Mouse (Mus musculus): ENCODE data around the gene Gramd4. TPM values are rescaled to one million over a fixed set of nuclear protein-coding genes. Genes with fewer than 3 reads are reported as not detected.

Gene Gramd4
- polyA plus RNA-seq, 1 experiment from 2014 or later = 6.4 TPM

DNA sequence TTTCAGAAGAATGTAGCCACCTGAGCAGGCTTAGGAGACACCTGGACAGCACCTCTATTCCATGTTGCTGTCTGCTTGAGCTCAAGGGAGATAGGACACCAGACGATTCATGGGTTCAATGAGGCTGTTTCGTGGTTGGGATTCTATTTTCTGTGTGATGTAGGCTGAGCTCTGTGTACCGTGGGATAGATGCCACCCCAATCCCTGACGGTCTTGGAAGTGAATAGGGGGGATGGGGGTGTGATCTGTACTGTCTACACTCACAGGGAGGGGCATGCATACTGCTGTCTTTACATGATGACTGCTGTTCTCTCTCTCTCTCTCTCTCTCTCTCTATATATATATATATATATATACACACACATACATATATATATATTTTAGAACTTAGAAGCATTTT, 7.9 kb downstream of the Gramd4 start:
- no peaks in the 10 kb centered on the region; the same call in 1 of the 2 replicates for H3K36me3 ChIP-seq (ENCODE audit: control insufficient read depth, insufficient read depth)
- 83% methylated on average over 4 of the region's 4 CpGs for WGBS
- no peaks in the 10 kb centered on the region for H3K27me3 ChIP-seq (replicated peaks; ENCODE audit: control insufficient read depth, insufficient read depth, low read length)
- no peak for ATAC-seq
- H3K4me2 ChIP-seq (replicated peaks; ENCODE audit: low read depth) = no peak overlapping the region
- H3K4me3 ChIP-seq (ENCODE audit: low read depth, low read length) = no peak overlapping the region
- no peak overlapping the region for H3K9ac ChIP-seq (ENCODE audit: low read depth, low read length)
- no peak overlapping the region for H3K27ac ChIP-seq (ENCODE audit: low read depth, low read length)
- peaks cover 13% of the 10 kb centered on the region for H3K4me1 ChIP-seq (replicated peaks; ENCODE audit: control insufficient read depth, insufficient read depth, low read length)
- no peaks in the 10 kb centered on the region for H3K9me3 ChIP-seq (ENCODE audit: control insufficient read depth)
- no peak for TF ChIP-seq CTCF (IDR thresholded peaks at IDR 0.05; ENCODE audit: low read depth)

DNA sequence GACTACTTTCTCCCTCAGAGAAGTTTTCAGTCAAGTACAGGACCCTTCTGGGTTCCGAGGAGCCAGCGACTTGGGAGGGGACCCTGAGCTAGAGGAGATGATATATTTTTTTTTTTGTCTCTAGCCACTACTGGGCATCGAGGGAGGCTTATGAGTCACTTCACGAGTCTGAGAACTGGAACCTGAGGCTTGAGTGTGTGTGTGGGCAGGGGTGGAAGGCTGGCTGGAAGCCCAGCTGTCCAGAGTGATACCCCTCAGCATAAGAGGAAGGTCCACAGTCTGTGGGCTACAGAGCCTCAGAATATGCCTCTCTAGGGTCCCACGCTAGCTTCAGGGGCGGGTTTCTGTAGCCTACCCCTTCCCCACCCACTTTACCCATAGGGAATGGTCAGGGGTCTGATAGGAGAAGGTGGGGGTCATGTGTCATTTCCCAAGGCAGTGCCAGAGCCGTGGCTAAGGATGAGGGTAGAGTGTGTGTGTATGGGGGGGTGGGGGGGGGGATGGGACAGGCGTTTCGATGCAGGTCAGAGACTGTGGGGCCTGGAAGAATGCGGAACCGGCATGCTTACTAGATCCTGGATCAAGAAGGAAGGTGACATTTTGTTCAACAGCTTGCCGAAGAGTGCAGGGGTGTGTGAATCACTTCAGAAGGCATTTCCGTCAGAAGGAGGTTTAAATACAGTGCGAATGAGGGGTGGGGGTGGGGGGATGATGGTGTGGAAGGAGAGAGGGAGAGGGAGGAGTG, 9.5 kb downstream of the Gramd4 start:
- no peak overlapping the region; the same call in 1 of the 2 replicates for H3K4me2 ChIP-seq (replicated peaks; ENCODE audit: low read depth)
- no peak overlapping the region for H3K27ac ChIP-seq (ENCODE audit: low read depth, low read length)

DNA sequence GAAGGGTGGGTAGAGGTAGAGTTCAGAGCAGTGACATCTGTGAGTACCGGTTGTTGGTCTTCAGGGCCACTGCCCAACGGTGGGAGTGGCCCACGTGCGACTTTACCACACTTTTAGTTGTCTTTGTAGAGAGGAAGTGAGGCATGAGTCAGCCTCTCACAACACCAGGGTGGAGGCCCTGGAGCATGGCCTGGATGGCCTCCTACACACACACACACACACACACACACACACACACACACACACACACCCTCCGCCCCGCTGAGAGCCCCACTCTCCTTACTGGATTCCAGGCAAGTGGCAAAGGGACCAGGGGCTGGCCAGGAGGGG, 10.1 kb downstream of the Gramd4 start:
- Histone ChIP-seq H3K9me3 (ENCODE audit: control insufficient read depth) (no peaks in the 10 kb centered on the region), H3K4me3 (ENCODE audit: low read depth, low read length) (no peak overlapping the region), H3K36me3 (ENCODE audit: control insufficient read depth, insufficient read depth) (no peaks in the 10 kb centered on the region; the same call in 1 of the 2 replicates), H3K9ac (ENCODE audit: low read depth, low read length) (no peak overlapping the region), H3K27me3 (replicated peaks; ENCODE audit: control insufficient read depth, insufficient read depth, low read length) (no peaks in the 10 kb centered on the region), H3K4me2 (replicated peaks; ENCODE audit: low read depth) (no peak overlapping the region; the same call in 1 of the 2 replicates), H3K4me1 (replicated peaks; ENCODE audit: control insufficient read depth, insufficient read depth, low read length) (peaks cover 3% of the 10 kb centered on the region; the same call in 1 of the 2 replicates), H3K27ac (ENCODE audit: low read depth, low read length) (no peak overlapping the region)
- ATAC-seq = peak; percentile 55
- TF ChIP-seq CTCF (IDR thresholded peaks at IDR 0.05; ENCODE audit: low read depth) = no peak
- 13% methylated on average over 4 of the region's 6 CpGs for WGBS

More for the DNA sequence above, 9.5 kb downstream of the Gramd4 start:
- peak; percentile 5; the same call in 1 of the 2 replicates for ATAC-seq
- no peak overlapping the region for H3K4me3 ChIP-seq (ENCODE audit: low read depth, low read length)
- H3K4me1 ChIP-seq (replicated peaks; ENCODE audit: control insufficient read depth, insufficient read depth, low read length) = peaks cover 3% of the 10 kb centered on the region; the same call in 1 of the 2 replicates
- no peak for TF ChIP-seq CTCF (IDR thresholded peaks at IDR 0.05; ENCODE audit: low read depth)
- no peaks in the 10 kb centered on the region; the same call in 1 of the 2 replicates for H3K36me3 ChIP-seq (ENCODE audit: control insufficient read depth, insufficient read depth)
- no peak overlapping the region for H3K9ac ChIP-seq (ENCODE audit: low read depth, low read length)
- H3K27me3 ChIP-seq (replicated peaks; ENCODE audit: control insufficient read depth, insufficient read depth, low read length) = no peaks in the 10 kb centered on the region
- WGBS = 60% methylated on average over 14 of the region's 14 CpGs
- no peaks in the 10 kb centered on the region for H3K9me3 ChIP-seq (ENCODE audit: control insufficient read depth)

DNA sequence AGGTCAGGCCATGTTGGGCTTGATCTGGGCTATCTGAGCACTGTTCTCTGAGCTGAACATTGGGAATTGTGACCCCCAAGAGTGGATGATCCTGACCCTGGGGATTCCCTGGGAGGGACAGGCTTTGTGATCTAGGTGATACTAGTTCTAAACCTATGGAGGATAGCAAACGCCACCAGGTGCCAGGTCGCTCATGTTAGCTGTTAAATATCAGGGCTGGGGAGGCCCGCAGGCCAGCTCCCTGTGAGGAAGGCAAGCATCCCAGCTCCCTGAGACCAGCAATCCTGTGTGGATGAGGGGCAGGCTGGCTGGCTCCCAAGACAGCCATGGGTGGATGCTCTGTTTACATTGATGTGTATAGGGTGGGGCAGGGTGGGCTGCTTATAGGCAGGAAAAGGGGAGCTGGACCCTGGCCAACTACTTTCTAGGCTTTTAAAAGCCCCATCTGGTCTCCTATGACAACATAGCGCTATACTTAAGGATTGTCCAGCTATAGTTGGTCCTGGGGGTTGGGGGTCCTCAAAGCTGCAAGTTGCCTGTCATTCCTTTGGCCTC, 10.5 kb downstream of the Gramd4 start:
- no peak overlapping the region for H3K9ac ChIP-seq (ENCODE audit: low read depth, low read length)
- no peak overlapping the region; the same call in 1 of the 2 replicates for H3K4me2 ChIP-seq (replicated peaks; ENCODE audit: low read depth)
- TF ChIP-seq CTCF (IDR thresholded peaks at IDR 0.05; ENCODE audit: low read depth) = no peak
- no peaks in the 10 kb centered on the region for H3K9me3 ChIP-seq (ENCODE audit: control insufficient read depth)
- no peak for ATAC-seq
- no peaks in the 10 kb centered on the region; the same call in 1 of the 2 replicates for H3K36me3 ChIP-seq (ENCODE audit: control insufficient read depth, insufficient read depth)
- H3K27ac ChIP-seq (ENCODE audit: low read depth, low read length) = no peak overlapping the region
- no peaks in the 10 kb centered on the region for H3K27me3 ChIP-seq (replicated peaks; ENCODE audit: control insufficient read depth, insufficient read depth, low read length)
- peaks cover 3% of the 10 kb centered on the region; the same call in 1 of the 2 replicates for H3K4me1 ChIP-seq (replicated peaks; ENCODE audit: control insufficient read depth, insufficient read depth, low read length)
- WGBS = 59% methylated on average over 4 of the region's 4 CpGs
- no peak overlapping the region for H3K4me3 ChIP-seq (ENCODE audit: low read depth, low read length)

GRCm38 (mm10) chr15:86069011-86069791, 11.7 kb downstream of the Gramd4 start:
- no peak for ATAC-seq
- WGBS = 84% methylated on average over 10 of the region's 10 CpGs
- TF ChIP-seq CTCF (IDR thresholded peaks at IDR 0.05; ENCODE audit: low read depth) = no peak
- Histone ChIP-seq H3K9ac (ENCODE audit: low read depth, low read length) (no peak overlapping the region), H3K9me3 (ENCODE audit: control insufficient read depth) (no peaks in the 10 kb centered on the region), H3K36me3 (ENCODE audit: control insufficient read depth, insufficient read depth) (no peaks in the 10 kb centered on the region; the same call in 1 of the 2 replicates), H3K4me3 (ENCODE audit: low read depth, low read length) (no peak overlapping the region), H3K4me2 (replicated peaks; ENCODE audit: low read depth) (no peak overlapping the region), H3K27me3 (replicated peaks; ENCODE audit: control insufficient read depth, insufficient read depth, low read length) (no peaks in the 10 kb centered on the region), H3K4me1 (replicated peaks; ENCODE audit: control insufficient read depth, insufficient read depth, low read length) (peaks cover 3% of the 10 kb centered on the region; the same call in 1 of the 2 replicates), H3K27ac (ENCODE audit: low read depth, low read length) (no peak overlapping the region)

DNA sequence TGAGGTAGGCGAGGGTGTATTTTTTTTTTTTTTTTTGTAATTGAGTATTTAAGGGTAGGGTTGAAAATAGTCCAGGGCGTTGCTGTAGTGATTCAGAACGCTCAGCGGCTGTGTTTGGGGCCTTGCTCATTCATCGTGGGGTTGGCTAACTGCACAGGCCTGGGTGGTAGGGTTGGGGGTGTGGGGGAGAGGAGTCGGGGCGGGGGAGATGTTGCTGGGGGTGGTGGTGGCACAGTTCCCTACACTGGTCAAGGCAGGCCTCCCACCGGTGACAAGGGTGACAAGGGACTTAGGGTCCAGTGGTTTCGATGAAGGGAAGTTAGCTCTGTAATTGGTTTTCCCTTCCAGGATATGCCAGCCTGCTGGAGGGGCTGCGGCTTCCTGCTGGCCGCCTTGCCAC, 12.9 kb downstream of the Gramd4 start:
- no peaks in the 10 kb centered on the region for H3K9me3 ChIP-seq (ENCODE audit: control insufficient read depth)
- H3K27me3 ChIP-seq (replicated peaks; ENCODE audit: control insufficient read depth, insufficient read depth, low read length) = no peaks in the 10 kb centered on the region
- ATAC-seq = no peak
- H3K9ac ChIP-seq (ENCODE audit: low read depth, low read length) = no peak overlapping the region
- WGBS = 74% methylated on average over 11 of the region's 11 CpGs
- no peaks in the 10 kb centered on the region; the same call in 1 of the 2 replicates for H3K36me3 ChIP-seq (ENCODE audit: control insufficient read depth, insufficient read depth)
- H3K4me3 ChIP-seq (ENCODE audit: low read depth, low read length) = no peak overlapping the region
- 0 out of 2 replicates have a peak, but pooled peaks cover 3% of the 10 kb centered on the region for H3K4me1 ChIP-seq (replicated peaks; ENCODE audit: control insufficient read depth, insufficient read depth, low read length)
- TF ChIP-seq CTCF (IDR thresholded peaks at IDR 0.05; ENCODE audit: low read depth) = no peak
- H3K4me2 ChIP-seq (replicated peaks; ENCODE audit: low read depth) = no peak overlapping the region
- no peak overlapping the region for H3K27ac ChIP-seq (ENCODE audit: low read depth, low read length)

Data from intestine, postnatal 0 days (tissue).